Mouse (Mus musculus) lung, adult 10 weeks (tissue): ENCODE results near the gene Mrps2. TPM values are rescaled to one million over a fixed set of nuclear protein-coding genes. Genes with fewer than 3 reads are reported as not detected.

ENCODE experiments used
- polyA plus RNA-seq: library from polyadenylated mRNA; stranded (reverse); fragments of 350-450 nt; fragmentation: Illumina TruSeq; extraction: RNeasy Lipid Tissue Mini Kit (QIAGEN cat#74804); gene quantifications from one replicate; pipeline ENCODE4 v1.2.3, GENCODE M21; 2014; ENCODE audit warnings: low read depth, low replicate concordance; ENCODE audit not compliant: insufficient read depth

Mrps2 gene
- polyA plus RNA-seq = 11.3 TPM

GRCm38 (mm10) chr2:28467860-28468485 lies at the start of gene Mrps2:
Mrps2 (plus strand) TSS chr2:28468066.

GRCm38 (mm10) chr2:28446515-28447314 lies 21.2 kb upstream of the Mrps2 start, which contains the start of gene Ppp1r26:
Ppp1r26 (plus strand) TSS chr2:28446800.

GRCm38 (mm10) chr2:28465836-28466518 lies 1.9 kb upstream of the Mrps2 start, which contains the start of gene 1700007K13Rik:
1700007K13Rik (minus strand) TSS chr2:28466332.

GRCm38 (mm10) chr2:28496671-28497070 lies 28.8 kb downstream of the Mrps2 start, which contains the start of gene Gbgt1:
Gbgt1 (plus strand) TSS chr2:28496891.

DNA sequence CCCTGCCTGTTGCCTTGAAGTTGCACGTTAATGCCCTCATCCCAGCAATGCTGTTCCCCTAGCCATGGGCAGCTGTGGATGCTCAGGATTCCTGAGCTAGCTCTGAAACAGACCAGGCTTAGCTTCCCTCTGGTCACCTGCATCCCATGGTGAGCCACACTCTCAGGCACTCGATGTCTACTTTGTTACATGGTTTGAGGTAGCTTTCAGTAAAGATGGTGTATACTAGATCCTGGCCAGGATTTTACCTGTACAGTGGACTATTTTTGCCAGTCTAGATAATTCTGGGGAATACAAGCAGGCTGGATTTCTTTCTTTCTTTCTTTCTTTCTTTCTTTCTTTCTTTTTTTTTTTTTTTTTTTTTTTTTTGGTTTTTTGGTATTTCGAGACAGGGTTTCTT lies 37.9 kb downstream of the Mrps2 start, which contains the start of gene Gm10134:
Gm10134 (plus strand) TSS at position 301 of the 400 bp plus-strand sequence.

GRCm38 (mm10) chr2:28512798-28513401 lies 45.0 kb downstream of the Mrps2 start, which contains the start of gene Ralgds:
Ralgds (plus strand) TSS chr2:28513125.

Other genes starting within 250 kb of the Mrps2 start
- 2.1 TPM for gene Ppp1r26, start 21.3 kb upstream of the Mrps2 start, polyA plus RNA-seq
- gene 1700007K13Rik, start 1.7 kb upstream of the Mrps2 start, polyA plus RNA-seq = 35.3 TPM
- gene Gbgt1, start 28.8 kb downstream of the Mrps2 start, polyA plus RNA-seq = 1.2 TPM
- gene Gm10134, start 38.0 kb downstream of the Mrps2 start, polyA plus RNA-seq = not detected
- gene Ralgds, start 45.1 kb downstream of the Mrps2 start, polyA plus RNA-seq = 14.7 TPM
- not detected for gene Cel, start 95.3 kb downstream of the Mrps2 start, polyA plus RNA-seq
- gene Gtf3c5, start 115.7 kb downstream of the Mrps2 start, polyA plus RNA-seq = 13.6 TPM
- 0.18 TPM for gene Gfi1b, start 153.9 kb downstream of the Mrps2 start, polyA plus RNA-seq
- gene Tsc1, start 173.2 kb downstream of the Mrps2 start, polyA plus RNA-seq = 4.4 TPM
- gene Spaca9, start 231.7 kb downstream of the Mrps2 start, polyA plus RNA-seq = 21.6 TPM
- 5.4 TPM for gene Ak8, start 232.1 kb downstream of the Mrps2 start, polyA plus RNA-seq